Mouse (Mus musculus) liver, postnatal 0 days (tissue): ENCODE data around the gene Wipf3.

Source experiments
- CTCF ChIP-seq: sonication (generic); IDR thresholded peaks from 2 replicates; pipeline ENCODE4 v1.5.1; 2016; ENCODE audit warnings: antibody characterized with exemption, low read depth
- EP300 ChIP-seq: IDR thresholded peaks from 2 replicates; pipeline ENCODE4 v1.6.1; 2016; ENCODE audit warnings: antibody characterized with exemption, low read depth, mild to moderate bottlenecking

DNA sequence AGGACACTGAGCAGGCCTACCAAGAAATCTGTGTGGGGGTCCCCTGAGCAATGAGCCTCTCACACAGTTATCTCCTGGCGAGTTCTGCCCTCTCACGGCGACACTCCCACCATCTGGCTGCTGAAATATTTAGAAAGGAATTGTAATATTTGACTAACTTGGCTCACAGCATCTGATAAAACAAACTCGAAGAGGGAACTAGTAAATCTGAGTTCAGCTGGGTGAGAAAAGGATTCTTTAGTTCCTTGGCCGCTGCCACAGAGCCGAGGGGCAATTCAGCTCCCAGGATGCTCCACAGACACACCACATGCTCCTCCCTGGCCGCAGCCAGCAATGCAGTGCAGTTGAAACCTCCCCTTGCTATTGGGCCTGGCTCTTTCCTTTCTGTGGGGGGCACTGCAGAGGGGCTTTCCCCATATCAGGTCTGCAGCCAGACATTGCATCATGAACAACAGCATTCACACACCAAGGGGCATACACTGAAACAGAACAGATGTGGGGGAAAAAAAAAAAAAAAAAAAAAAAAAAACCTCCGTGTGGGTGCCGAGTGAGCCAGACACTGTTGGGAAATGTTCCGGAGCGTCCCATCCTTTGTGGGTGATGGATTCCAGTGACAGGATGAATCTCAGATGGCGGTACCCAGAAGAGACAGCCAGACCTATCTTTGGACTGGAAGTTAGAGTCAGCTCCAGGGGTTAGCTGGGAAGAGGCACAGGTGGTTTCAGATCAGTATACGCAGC lies 3.6 kb downstream of the Wipf3 start:
- TF ChIP-seq CTCF: no peak
- TF ChIP-seq EP300: no peak
